Mouse (Mus musculus) lung, embryonic 16.5 days (tissue): Measurements from ENCODE around the gene Azin2. TPM values are rescaled to one million over a fixed set of nuclear protein-coding genes. Genes with fewer than 3 reads are reported as not detected.

Experiments used
- ATAC-seq: fragments of 200-750 bp; cut with Nextera tagmentation; 2 replicates; pipeline ENCODE4 v1.8.0; 2017; ENCODE audit warnings: low read depth, mild to moderate bottlenecking, moderate library complexity
- H3K27ac ChIP-seq: fragments of 300-500 bp; sonication (generic); 2 replicates; pipeline ENCODE4 v1.5.1; 2014; ENCODE audit warnings: mild to moderate bottlenecking, control low read depth, low read length
- H3K27me3 ChIP-seq: fragments of 300-500 bp; sonication (generic); 2 replicates; pipeline ENCODE4 v1.6.1; 2014; ENCODE audit warnings: low read depth, low read length, mixed read lengths; ENCODE audit not compliant: control insufficient read depth, insufficient read depth
- H3K36me3 ChIP-seq: fragments of 300-500 bp; sonication (generic); 2 replicates; pipeline ENCODE4 v1.6.1; 2014; ENCODE audit warnings: low read length; ENCODE audit not compliant: control insufficient read depth, insufficient read depth
- H3K4me1 ChIP-seq: fragments of 300-500 bp; sonication (generic); replicated peaks from 2 replicates; pipeline ENCODE4 v1.6.1; 2014; ENCODE audit warnings: low read length, mixed read lengths; ENCODE audit not compliant: control insufficient read depth, insufficient read depth
- H3K4me2 ChIP-seq: fragments of 300-500 bp; sonication (generic); 2 replicates; pipeline ENCODE4 v1.6.1; 2014; ENCODE audit warnings: low read depth, low read length, control low read depth
- H3K4me3 ChIP-seq: fragments of 300-500 bp; sonication (generic); 2 replicates; pipeline ENCODE4 v1.5.1; 2014; ENCODE audit warnings: mild to moderate bottlenecking, low read length, control low read depth
- H3K9ac ChIP-seq: fragments of 300-500 bp; sonication (generic); 2 replicates; pipeline ENCODE4 v1.6.1; 2014; ENCODE audit warnings: low read length, control low read depth
- H3K9me3 ChIP-seq: fragments of 300-500 bp; sonication (generic); 2 replicates; pipeline ENCODE4 v1.6.1; 2016; ENCODE audit warnings: low read length; ENCODE audit not compliant: control insufficient read depth
- WGBS: fragments of 180-500 bp; shearing (Covaris S2); extraction: QIAGEN DNeasy Blood & Tissue Kit; methylation state at CpG from one replicate; pipeline ENCODE4 v1.1.7; 2014; 5-methylcytosine and 5-hydroxymethylcytosine counted together
- polyA plus RNA-seq: library from polyadenylated mRNA; unstranded; fragments of >200 nt; fragmentation: Nextera tagmentation; extraction: Ambion mirVana; gene quantifications from 2 replicates; pipeline ENCODE4 v1.2.1, GENCODE M21; 2015

Gene Azin2
- polyA plus RNA-seq, 1 experiment from 2014 or later = 23.2 TPM

GRCm38 (mm10) chr4:128888436-128888990 lies 73.7 kb downstream of the Azin2 start:
- H3K9me3 ChIP-seq = 0 out of 2 replicates have a peak, but pooled peaks cover 3% of the 10 kb centered on the region
- H3K36me3 ChIP-seq = no peaks in the 10 kb centered on the region
- no peak overlapping the region for H3K9ac ChIP-seq
- peaks cover 3% of the 10 kb centered on the region for H3K27me3 ChIP-seq
- WGBS = 90% methylated on average over 6 of the region's 6 CpGs
- H3K4me2 ChIP-seq = no peak overlapping the region
- no peak overlapping the region for H3K4me3 ChIP-seq
- H3K27ac ChIP-seq = no peak overlapping the region
- no peak for ATAC-seq
- peaks cover 19% of the 10 kb centered on the region for H3K4me1 ChIP-seq

GRCm38 (mm10) chr4:128887641-128888091 lies 74.6 kb downstream of the Azin2 start:
- no peaks in the 10 kb centered on the region for H3K36me3 ChIP-seq
- 67% methylated on average over 9 of the region's 9 CpGs for WGBS
- H3K27ac ChIP-seq = no peak overlapping the region
- peaks cover 19% of the 10 kb centered on the region for H3K4me1 ChIP-seq
- H3K9me3 ChIP-seq = 0 out of 2 replicates have a peak, but pooled peaks cover 3% of the 10 kb centered on the region
- no peak overlapping the region for H3K4me3 ChIP-seq
- ATAC-seq = no peak
- H3K9ac ChIP-seq = no peak overlapping the region
- H3K4me2 ChIP-seq = no peak overlapping the region
- peaks cover 3% of the 10 kb centered on the region for H3K27me3 ChIP-seq

GRCm38 (mm10) chr4:128887026-128887425 lies 75.2 kb downstream of the Azin2 start:
- Histone ChIP-seq H3K9me3 (0 out of 2 replicates have a peak, but pooled peaks cover 3% of the 10 kb centered on the region), H3K27ac (no peak overlapping the region), H3K27me3 (peaks cover 3% of the 10 kb centered on the region), H3K4me2 (no peak overlapping the region), H3K36me3 (no peaks in the 10 kb centered on the region), H3K4me3 (no peak overlapping the region), H3K9ac (no peak overlapping the region), H3K4me1 (peaks cover 19% of the 10 kb centered on the region)
- 68% methylated on average over 10 of the region's 10 CpGs for WGBS
- ATAC-seq = no peak

- Histone ChIP-seq H3K9me3 (0 out of 2 replicates have a peak, but pooled peaks cover 3% of the 10 kb centered on the region), H3K27me3 (peaks cover 3% of the 10 kb centered on the region), H3K4me1 (peaks cover 16% of the 10 kb centered on the region), H3K4me3 (no peak overlapping the region), H3K36me3 (no peaks in the 10 kb centered on the region), H3K4me2 (no peak overlapping the region), H3K27ac (no peak overlapping the region), H3K9ac (no peak overlapping the region)
- WGBS = 57% methylated on average over 5 of the region's 5 CpGs
- no peak for ATAC-seq
Observed at GRCm38 (mm10) chr4:128886571-128886970, 75.7 kb downstream of the Azin2 start.

- 98% methylated on average over 8 of the region's 8 CpGs for whole genome bisulfite sequencing
- ATAC-seq = no peak
- H3K27me3 ChIP-seq = peaks cover 3% of the 10 kb centered on the region
Observed at GRCm38 (mm10) chr4:128885540-128885939, 76.7 kb downstream of the Azin2 start.

GRCm38 (mm10) chr4:128884711-128885095 lies 77.5 kb downstream of the Azin2 start:
- Histone ChIP-seq H3K36me3 (no peaks in the 10 kb centered on the region), H3K27me3 (peaks cover 3% of the 10 kb centered on the region), H3K4me2 (peak overlapping the region; percentile 99), H3K4me3 (peak overlapping the region; percentile 71), H3K9ac (peak overlapping the region; percentile 70), H3K27ac (no peak overlapping the region), H3K4me1 (peaks cover 4% of the 10 kb centered on the region; the same call in 1 of the 2 replicates), H3K9me3 (peaks cover 6% of the 10 kb centered on the region)
- ATAC-seq = 0 out of 2 replicates have a peak, but pooled peaks have one; percentile 6
- 47% methylated on average over 5 of the region's 5 CpGs for WGBS

More at GRCm38 (mm10) chr4:128885540-128885939, 76.7 kb downstream of the Azin2 start:
- Histone ChIP-seq H3K9ac (no peak overlapping the region), H3K27ac (no peak overlapping the region), H3K4me1 (peaks cover 6% of the 10 kb centered on the region), H3K9me3 (peaks cover 6% of the 10 kb centered on the region), H3K4me3 (no peak overlapping the region), H3K36me3 (no peaks in the 10 kb centered on the region), H3K4me2 (no peak overlapping the region)

- Histone ChIP-seq H3K4me2 (peak overlapping the region; percentile 99), H3K9me3 (peaks cover 6% of the 10 kb centered on the region), H3K27me3 (peaks cover 3% of the 10 kb centered on the region), H3K9ac (peak overlapping the region; percentile 70), H3K4me1 (peaks cover 7% of the 10 kb centered on the region), H3K36me3 (no peaks in the 10 kb centered on the region), H3K4me3 (peak overlapping the region; percentile 71), H3K27ac (no peak overlapping the region)
- WGBS = under 1% methylated on average over 92 of the region's 94 CpGs
- peak; percentile 56 for ATAC-seq
Observed at GRCm38 (mm10) chr4:128883801-128884710, 78.2 kb downstream of the Azin2 start.

- peak; percentile 90 for ATAC-seq
- Histone ChIP-seq H3K27ac (no peak within 1 kb of the TSS), H3K4me2 (peak within 1 kb of the TSS; percentile 99), H3K36me3 (no peaks in the 10 kb centered on the region), H3K4me1 (peaks cover 9% of the 10 kb centered on the region), H3K9ac (peak within 1 kb of the TSS; percentile 70), H3K9me3 (peaks cover 6% of the 10 kb centered on the region), H3K4me3 (peak within 1 kb of the TSS; percentile 71), H3K27me3 (peaks cover 3% of the 10 kb centered on the region)
- under 1% methylated on average over 30 of the region's 37 CpGs for WGBS
Observed at GRCm38 (mm10) chr4:128883379-128883781, 78.9 kb downstream of the Azin2 start, which contains the start of gene Trim62. Gene Trim62, plus strand, starts transcription at chr4:128883580.
